Mouse (Mus musculus): ENCODE measurements at regions not wholly inside any gene's neighbourhood (a gene's known extent, or its start where the extent isn't known, plus 50 kb on each side); places are given as distances from the start of the nearest gene placed in this dataset.

DNA sequence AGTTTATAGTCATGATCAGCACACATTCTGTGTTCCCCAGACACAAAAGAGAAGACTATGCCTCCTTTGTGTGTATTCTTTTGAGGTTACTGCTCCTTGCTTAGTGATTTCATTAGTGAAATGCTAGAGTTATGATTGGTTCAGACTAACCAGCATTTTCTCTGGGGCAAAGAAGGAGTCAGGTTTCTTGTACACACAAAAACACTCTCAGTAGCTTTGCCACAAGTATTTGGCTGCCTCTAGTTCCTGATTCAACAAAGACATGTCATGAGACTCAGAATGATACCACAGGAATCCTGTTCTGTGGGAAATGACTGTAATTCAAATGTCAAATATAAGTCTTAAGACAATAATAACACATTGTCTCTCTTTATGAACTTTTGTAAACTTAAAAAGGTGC lies 86.9 kb downstream of the Alx1 start:
- in situ Hi-C loops (cut with MboI; ENCODE audit: low pct_unique_long_range_greater_than_20kb) = no loop called here
- DNase-seq (ENCODE audit: low read depth, low spot score) = peak; percentile 15
- POLR2A ChIA-PET = no interaction called here
- TF ChIP-seq CTCF (IDR thresholded peaks at IDR 0.05) = no peak
- CTCF ChIA-PET = interaction anchor here (0.9 kb wide), 1 partner anchor 11 kb away, joined by 3 read pairs; no protein-coding TSS in a partner anchor
- H3K27me3 ChIP-seq = no peaks in the 10 kb centered on the region
- peak; percentile 62 for ATAC-seq

DNA sequence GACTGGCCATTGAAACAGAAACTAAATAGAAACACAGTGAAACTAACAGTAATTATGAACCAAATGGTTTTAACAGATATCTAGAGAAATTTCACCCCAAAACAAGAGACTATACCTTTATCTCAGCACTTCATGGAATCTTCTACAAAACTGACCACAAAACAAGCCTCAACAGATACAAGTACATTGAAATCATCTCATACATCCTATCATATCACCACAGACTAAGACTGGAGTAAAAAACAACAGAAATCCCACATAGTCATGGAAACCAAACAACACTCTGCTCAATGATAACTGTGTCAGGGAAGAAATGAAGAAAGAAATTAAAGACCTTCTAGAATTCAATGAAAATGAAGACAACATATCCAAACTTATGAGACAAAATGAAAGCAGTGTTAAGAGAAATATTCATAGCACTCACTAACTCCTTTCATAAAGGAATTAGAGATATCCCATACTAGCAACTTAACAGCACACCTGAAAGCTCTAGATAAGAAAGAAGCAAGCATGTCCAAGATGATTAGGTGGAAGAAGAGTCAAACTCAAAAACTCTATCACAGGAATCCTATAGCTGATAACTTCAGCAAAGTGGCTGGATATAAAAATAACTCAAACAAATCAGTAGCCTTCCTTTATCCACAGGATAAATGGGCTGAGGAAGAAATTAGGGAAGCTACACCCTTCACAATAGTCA lies 89.0 kb downstream of the Alx1 start:
- ChIA-PET CTCF (no interaction called here), POLR2A (no interaction called here)
- TF ChIP-seq CTCF (IDR thresholded peaks at IDR 0.05) = no peak
- in situ Hi-C loops (cut with MboI; ENCODE audit: low pct_unique_long_range_greater_than_20kb) = no loop called here
- ATAC-seq (no peak), DNase-seq (ENCODE audit: low read depth, low spot score) (no peak)
- no peaks in the 10 kb centered on the region for H3K27me3 ChIP-seq

- CTCF ChIA-PET = no interaction called here
- POLR2A ChIA-PET = interaction anchor here (0.5 kb wide), 1 partner anchor 1100 kb away, joined by 3 read pairs; no protein-coding TSS in a partner anchor
- TF ChIP-seq CTCF (IDR thresholded peaks at IDR 0.05) = no peak
- no peak for DNase-seq (ENCODE audit: low read depth, low spot score)
- ATAC-seq = no peak
- peaks cover 6% of the 10 kb centered on the region for H3K27me3 ChIP-seq
- in situ Hi-C loops (cut with MboI; ENCODE audit: low pct_unique_long_range_greater_than_20kb) = no loop called here
Measured at GRCm38 (mm10) chr10:102931445-102931844, 98.6 kb downstream of the Alx1 start.

DNA sequence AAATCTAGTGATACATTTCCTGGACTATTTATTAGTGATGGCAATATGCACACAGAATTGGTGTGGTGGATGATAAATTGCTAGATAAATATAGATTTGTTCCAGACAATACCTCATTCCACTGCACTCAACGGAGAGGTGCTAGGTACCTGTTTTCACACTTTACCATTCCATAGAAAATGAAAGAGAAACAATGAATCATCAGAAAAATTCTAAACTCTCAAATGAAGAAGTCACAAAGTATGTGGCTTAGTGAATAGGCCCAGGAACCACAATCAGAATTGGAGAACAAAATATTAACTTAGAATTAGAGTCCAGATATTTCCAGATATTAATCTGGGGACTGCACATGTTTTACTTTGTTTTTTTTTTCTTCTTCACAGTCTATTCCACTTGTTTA lies 101.4 kb downstream of the Alx1 start:
- POLR2A ChIA-PET = no interaction called here
- DNase-seq (ENCODE audit: low read depth, low spot score) (no peak), ATAC-seq (no peak)
- no peak for TF ChIP-seq CTCF (IDR thresholded peaks at IDR 0.05)
- in situ Hi-C loops (cut with MboI; ENCODE audit: low pct_unique_long_range_greater_than_20kb) = no loop called here
- CTCF ChIA-PET = no interaction called here
- H3K27me3 ChIP-seq = peaks cover 6% of the 10 kb centered on the region

- in situ Hi-C loops (cut with MboI; ENCODE audit: low pct_unique_long_range_greater_than_20kb) = no loop called here
- H3K27me3 ChIP-seq = peaks cover 35% of the 10 kb centered on the region
- ATAC-seq (no peak), DNase-seq (ENCODE audit: low read depth, low spot score) (no peak)
- no peak for TF ChIP-seq CTCF (IDR thresholded peaks at IDR 0.05)
- ChIA-PET CTCF (interaction anchor here (1.1 kb wide), 1 partner anchor 11 kb away, joined by 4 read pairs; no protein-coding TSS in a partner anchor), POLR2A (no interaction called here)
Measured at GRCm38 (mm10) chr10:102897368-102897767, 132.6 kb downstream of the Alx1 start.

GRCm38 (mm10) chr10:102895952-102896351 lies 134.1 kb downstream of the Alx1 start:
- ATAC-seq (no peak), DNase-seq (ENCODE audit: low read depth, low spot score) (no peak)
- CTCF ChIA-PET = no interaction called here
- TF ChIP-seq CTCF (IDR thresholded peaks at IDR 0.05) = no peak
- peaks cover 30% of the 10 kb centered on the region for H3K27me3 ChIP-seq
- in situ Hi-C loops (cut with MboI; ENCODE audit: low pct_unique_long_range_greater_than_20kb) = no loop called here
- POLR2A ChIA-PET = no interaction called here

GRCm38 (mm10) chr10:102892373-102892772 lies 137.6 kb downstream of the Alx1 start:
- ATAC-seq = no peak

GRCm38 (mm10) chr10:102889709-102890108 lies 140.3 kb downstream of the Alx1 start:
- ATAC-seq (no peak), DNase-seq (ENCODE audit: low read depth, low spot score) (no peak)
- TF ChIP-seq CTCF (IDR thresholded peaks at IDR 0.05) = no peak
- ChIA-PET CTCF (interaction anchor here (0.9 kb wide), 1 partner anchor 12 kb away, joined by 3 read pairs; no protein-coding TSS in a partner anchor), POLR2A (no interaction called here)
- in situ Hi-C loops (cut with MboI; ENCODE audit: low pct_unique_long_range_greater_than_20kb) = no loop called here
- peaks cover 15% of the 10 kb centered on the region for H3K27me3 ChIP-seq

More at GRCm38 (mm10) chr10:102892373-102892772, 137.6 kb downstream of the Alx1 start:
- POLR2A ChIA-PET = no interaction called here
- TF ChIP-seq CTCF (IDR thresholded peaks at IDR 0.05) = no peak
- CTCF ChIA-PET = no interaction called here
- DNase-seq (ENCODE audit: low read depth, low spot score) = no peak
- in situ Hi-C loops (cut with MboI; ENCODE audit: low pct_unique_long_range_greater_than_20kb) = no loop called here
- H3K27me3 ChIP-seq = peaks cover 33% of the 10 kb centered on the region

- ChIA-PET CTCF (no interaction called here), POLR2A (no interaction called here)
- in situ Hi-C loops (cut with MboI; ENCODE audit: low pct_unique_long_range_greater_than_20kb) = no loop called here
- no peak for TF ChIP-seq CTCF (IDR thresholded peaks at IDR 0.05)
- peaks cover 32% of the 10 kb centered on the region for H3K27me3 ChIP-seq
- ATAC-seq = no peak
- no peak for DNase-seq (ENCODE audit: low read depth, low spot score)
Measured at GRCm38 (mm10) chr10:102881824-102882438, 148.1 kb downstream of the Alx1 start.

DNA sequence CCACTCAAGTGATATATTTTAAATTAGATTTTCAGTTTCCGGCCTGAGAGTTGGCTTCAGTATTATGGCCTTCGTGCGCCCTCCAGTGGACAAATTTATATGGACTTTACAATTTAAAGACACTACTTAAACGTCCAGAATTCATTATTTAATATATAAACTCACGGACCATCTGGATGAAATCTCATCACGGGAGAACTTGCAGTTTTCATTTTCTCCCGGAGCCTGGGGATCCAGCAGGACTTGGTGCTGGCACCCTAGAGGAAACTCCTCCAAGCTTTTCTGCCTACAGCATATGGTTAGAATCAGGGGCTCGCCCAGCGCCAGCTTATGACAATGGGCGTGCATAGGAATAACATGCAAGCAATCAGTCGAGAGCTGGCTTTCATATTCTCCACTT lies 152.0 kb downstream of the Alx1 start:
- no peak for ATAC-seq
- TF ChIP-seq CTCF (IDR thresholded peaks at IDR 0.05) = peak; percentile 67
- no peak for DNase-seq (ENCODE audit: low read depth, low spot score)
- ChIA-PET CTCF (interaction anchor here (0.8 to 1.8 kb wide), 5 partner anchors 8 to 427 kb away, joined by 3 to 5 read pairs (median 4); no protein-coding TSS in a partner anchor), POLR2A (no interaction called here)
- H3K27me3 ChIP-seq = peaks cover 36% of the 10 kb centered on the region
- in situ Hi-C loops (cut with MboI; ENCODE audit: low pct_unique_long_range_greater_than_20kb) = loop anchor here (5.0 to 10.0 kb wide), 2 partner anchors 264 to 317 kb away; no protein-coding TSS in a partner anchor

- peaks cover 30% of the 10 kb centered on the region for H3K27me3 ChIP-seq
- ATAC-seq = no peak
- in situ Hi-C loops (cut with MboI; ENCODE audit: low pct_unique_long_range_greater_than_20kb) = loop anchor here (5.0 to 10.0 kb wide), 2 partner anchors 265 to 318 kb away; no protein-coding TSS in a partner anchor
- DNase-seq (ENCODE audit: low read depth, low spot score) = no peak
- no peak for TF ChIP-seq CTCF (IDR thresholded peaks at IDR 0.05)
- ChIA-PET POLR2A (no interaction called here), CTCF (no interaction called here)
Measured at GRCm38 (mm10) chr10:102876946-102877345, 153.1 kb downstream of the Alx1 start.
